Mouse (Mus musculus) CH12.LX (cell line): ENCODE measurements around the gene Cdc25a. TPM values are rescaled to one million over a fixed set of nuclear protein-coding genes. Genes with fewer than 3 reads are reported as not detected.

Source experiments
- DNase-seq: peaks from one replicate; pipeline ENCODE4 v3.0.0-alpha.2; 2013; ENCODE audit errors: extremely low read depth
- H3K27ac ChIP-seq: 2 replicates; pipeline ENCODE4 v1.5.1; 2012; ENCODE audit warnings: low read depth, mild to moderate bottlenecking, control low read depth, moderate library complexity; ENCODE audit not compliant: insufficient read depth
- H3K27me3 ChIP-seq: replicated peaks from 2 replicates; pipeline ENCODE3; 2012; ENCODE audit warnings: inconsistent platforms
- H3K36me3 ChIP-seq, 2 experiments: replicated peaks in 1 of 2; 2 replicates each; pipeline versions ENCODE3 to v1.6.1; 2012; ENCODE audit warnings: inconsistent platforms in 1 of 2, low read length in 1 of 2, mild to moderate bottlenecking in 1 of 2, mixed read lengths in 1 of 2, moderate library complexity in 1 of 2; ENCODE audit not compliant: control insufficient read depth in 1 of 2, insufficient read depth in 1 of 2
- H3K4me1 ChIP-seq, 2 experiments: 2 replicates each; pipeline ENCODE4 v1.6.1; 2012; ENCODE audit warnings: inconsistent platforms in 1 of 2, moderate library complexity in 1 of 2; ENCODE audit not compliant: insufficient read depth in 2 of 2, control insufficient read depth in 1 of 2
- H3K4me2 ChIP-seq: 2 replicates; pipeline ENCODE4 v1.6.1; 2012; ENCODE audit warnings: low read depth, mild to moderate bottlenecking, control low read depth; ENCODE audit not compliant: poor library complexity, insufficient read depth, severe bottlenecking
- H3K4me3 ChIP-seq, 3 experiments: fragments of 150-350 bp in 1 of 3; sonication (generic) in 1 of 3; replicated peaks in 1 of 3; 2 replicates each; pipeline versions ENCODE3 to v1.5.1; 2011 to 2012; ENCODE audit warnings: low read depth in 2 of 3, low read length in 2 of 3, mild to moderate bottlenecking in 2 of 3, moderate library complexity in 2 of 3, control low read depth in 1 of 3, improper control_type of control experiment in 1 of 3, inconsistent platforms in 1 of 3, mixed read lengths in 1 of 3; ENCODE audit not compliant: poor library complexity in 1 of 3
- H3K79me2 ChIP-seq: replicated peaks from 2 replicates; pipeline ENCODE4 v1.6.1; 2012; ENCODE audit warnings: mild to moderate bottlenecking, moderate library complexity; ENCODE audit not compliant: control insufficient read depth, poor library complexity, insufficient read depth, severe bottlenecking; ENCODE audit errors: extremely low read depth
- H3K9ac ChIP-seq: 2 replicates; pipeline ENCODE4 v1.6.1; 2012; ENCODE audit warnings: low read depth, mild to moderate bottlenecking, control low read depth, moderate library complexity; ENCODE audit not compliant: insufficient read depth
- H3K9me3 ChIP-seq: replicated peaks from 2 replicates; pipeline ENCODE3; 2012; ENCODE audit warnings: low read length, inconsistent platforms, mixed read lengths
- BHLHE40 ChIP-seq: IDR thresholded peaks from 2 replicates; pipeline ENCODE4 v1.6.1; 2011; ENCODE audit warnings: mild to moderate bottlenecking, low read depth, low read length, improper control_type of control experiment
- CHD1 ChIP-seq: IDR thresholded peaks from 2 replicates; pipeline ENCODE4 v1.6.1; 2012; ENCODE audit warnings: low read depth, low read length, improper control_type of control experiment, inconsistent platforms
- CHD2 ChIP-seq: IDR thresholded peaks from 2 replicates; pipeline ENCODE4 v1.6.1; 2011; ENCODE audit warnings: low read length, improper control_type of control experiment
- CTCF ChIP-seq, 2 experiments: IDR thresholded peaks in 1 of 2; conservative IDR thresholded peaks in 1 of 2; 2 replicates each; pipeline ENCODE4 v1.5.1; 2011 to 2012; ENCODE audit warnings: low read depth in 2 of 2, low read length in 2 of 2, improper control_type of control experiment in 1 of 2, inconsistent platforms in 1 of 2, mild to moderate bottlenecking in 1 of 2, moderate library complexity in 1 of 2
- E2F4 ChIP-seq: IDR thresholded peaks from 2 replicates; pipeline ENCODE4 v1.6.1; 2011; ENCODE audit warnings: low read depth, low read length, improper control_type of control experiment; ENCODE audit not compliant: insufficient replicate concordance
- ELF1 ChIP-seq: IDR thresholded peaks from 2 replicates; pipeline ENCODE4 v1.6.1; 2014; ENCODE audit warnings: low read depth, mild to moderate bottlenecking, inconsistent platforms, low read length, improper control_type of control experiment
- EP300 ChIP-seq: IDR thresholded peaks from 2 replicates; pipeline ENCODE4 v1.6.1; 2011; ENCODE audit warnings: low read length, improper control_type of control experiment
- ETS1 ChIP-seq: conservative IDR thresholded peaks from 2 replicates; pipeline ENCODE4 v1.6.1; 2012; ENCODE audit warnings: low read depth, mild to moderate bottlenecking, inconsistent platforms, low read length, improper control_type of control experiment, moderate library complexity
- GABPA ChIP-seq: IDR thresholded peaks from 2 replicates; pipeline ENCODE4 v1.6.1; 2012; ENCODE audit warnings: low read depth, low read length, improper control_type of control experiment, inconsistent platforms; ENCODE audit not compliant: insufficient replicate concordance
- HCFC1 ChIP-seq: IDR thresholded peaks from 2 replicates; pipeline ENCODE4 v1.6.1; 2012; ENCODE audit warnings: low read depth, mild to moderate bottlenecking, inconsistent platforms, low read length, improper control_type of control experiment
- IRF4 ChIP-seq: IDR thresholded peaks from 2 replicates; pipeline ENCODE4 v1.6.1; 2014; ENCODE audit warnings: low read depth, mild to moderate bottlenecking, inconsistent platforms, low read length, improper control_type of control experiment
- JUN ChIP-seq: IDR thresholded peaks from 2 replicates; pipeline ENCODE4 v1.6.1; 2011; ENCODE audit warnings: low read depth, mild to moderate bottlenecking, low read length, improper control_type of control experiment, moderate library complexity; ENCODE audit not compliant: insufficient read depth
- JUND ChIP-seq: conservative IDR thresholded peaks from 2 replicates; pipeline ENCODE4 v1.6.1; 2011; ENCODE audit warnings: low read depth, low read length, improper control_type of control experiment
- KAT2A ChIP-seq: IDR thresholded peaks from 2 replicates; pipeline ENCODE4 v1.6.1; 2012; ENCODE audit warnings: low read length, improper control_type of control experiment, inconsistent platforms; ENCODE audit not compliant: insufficient replicate concordance
- MAFK ChIP-seq: IDR thresholded peaks from 2 replicates; pipeline ENCODE4 v1.6.1; 2011; ENCODE audit warnings: low read length, improper control_type of control experiment; ENCODE audit not compliant: insufficient replicate concordance
- MAX ChIP-seq: IDR thresholded peaks from 2 replicates; pipeline ENCODE4 v1.6.1; 2011; ENCODE audit warnings: low read length, improper control_type of control experiment
- MAZ ChIP-seq: IDR thresholded peaks from 2 replicates; pipeline ENCODE4 v1.6.1; 2012; ENCODE audit warnings: low read depth, mild to moderate bottlenecking, inconsistent platforms, low read length, improper control_type of control experiment, moderate library complexity
- MEF2A ChIP-seq: IDR thresholded peaks from 2 replicates; pipeline ENCODE4 v1.6.1; 2014; ENCODE audit warnings: low read depth, mild to moderate bottlenecking, inconsistent platforms, low read length, improper control_type of control experiment, borderline replicate concordance
- MXI1 ChIP-seq: IDR thresholded peaks from 2 replicates; pipeline ENCODE4 v1.6.1; 2011; ENCODE audit warnings: mild to moderate bottlenecking, low read depth, low read length, improper control_type of control experiment
- MYC ChIP-seq: IDR thresholded peaks from 2 replicates; pipeline ENCODE4 v1.6.1; 2011; ENCODE audit warnings: low read depth, mild to moderate bottlenecking, improper control_type of control experiment, low read length
- NELFE ChIP-seq: IDR thresholded peaks from 2 replicates; pipeline ENCODE4 v1.6.1; 2011; ENCODE audit warnings: low read depth, low read length, improper control_type of control experiment
- NRF1 ChIP-seq: IDR thresholded peaks from 2 replicates; pipeline ENCODE4 v1.6.1; 2014; ENCODE audit warnings: low read depth, mild to moderate bottlenecking, inconsistent platforms, low read length, improper control_type of control experiment, moderate library complexity
- PAX5 ChIP-seq: IDR thresholded peaks from 2 replicates; pipeline ENCODE4 v1.6.1; 2012; ENCODE audit warnings: low read length, inconsistent platforms, mixed read lengths
- POLR2A ChIP-seq: IDR thresholded peaks from 2 replicates; pipeline ENCODE4 v1.6.1; 2011; ENCODE audit warnings: low read depth, mild to moderate bottlenecking, improper control_type of control experiment, low read length
- POLR2AphosphoS2 ChIP-seq: IDR thresholded peaks from 2 replicates; pipeline ENCODE4 v1.6.1; 2011; ENCODE audit warnings: low read depth, low read length, improper control_type of control experiment
- RAD21 ChIP-seq: IDR thresholded peaks from 2 replicates; pipeline ENCODE4 v1.6.1; 2011; ENCODE audit warnings: low read depth, mild to moderate bottlenecking, low read length, improper control_type of control experiment, moderate library complexity
- RCOR1 ChIP-seq: conservative IDR thresholded peaks from 2 replicates; pipeline ENCODE4 v1.6.1; 2012; ENCODE audit warnings: low read depth, mild to moderate bottlenecking, inconsistent platforms, low read length, improper control_type of control experiment
- SIN3A ChIP-seq: IDR thresholded peaks from 2 replicates; pipeline ENCODE4 v1.6.1; 2012; ENCODE audit warnings: low read length, improper control_type of control experiment, inconsistent platforms
- SMC3 ChIP-seq: IDR thresholded peaks from 2 replicates; pipeline ENCODE4 v1.6.1; 2011; ENCODE audit warnings: low read depth, low read length, improper control_type of control experiment
- TBP ChIP-seq: conservative IDR thresholded peaks from 2 replicates; pipeline ENCODE4 v1.6.1; 2011; ENCODE audit warnings: low read depth, low read length, improper control_type of control experiment
- TCF12 ChIP-seq: IDR thresholded peaks from 2 replicates; pipeline ENCODE4 v1.6.1; 2014; ENCODE audit warnings: low read depth, mild to moderate bottlenecking, inconsistent platforms, low read length, improper control_type of control experiment
- UBTF ChIP-seq: IDR thresholded peaks from 2 replicates; pipeline ENCODE4 v1.6.1; 2012; ENCODE audit warnings: low read depth, mild to moderate bottlenecking, inconsistent platforms, low read length, improper control_type of control experiment, moderate library complexity
- USF1 ChIP-seq: IDR thresholded peaks from 2 replicates; pipeline ENCODE4 v1.6.1; 2014; ENCODE audit warnings: low read depth, mild to moderate bottlenecking, inconsistent platforms, low read length, improper control_type of control experiment
- USF2 ChIP-seq: conservative IDR thresholded peaks from 2 replicates; pipeline ENCODE4 v1.6.1; 2011; ENCODE audit warnings: low read depth, low read length, improper control_type of control experiment
- ZC3H11A ChIP-seq: IDR thresholded peaks from 2 replicates; pipeline ENCODE4 v1.6.1; 2012; ENCODE audit warnings: low read depth, mild to moderate bottlenecking, inconsistent platforms, low read length, improper control_type of control experiment
- ZKSCAN1 ChIP-seq: IDR thresholded peaks from 2 replicates; pipeline ENCODE4 v1.6.1; 2012; ENCODE audit warnings: low read depth, inconsistent platforms, low read length, improper control_type of control experiment, borderline replicate concordance
- ZMIZ1 ChIP-seq: IDR thresholded peaks from 2 replicates; pipeline ENCODE4 v1.6.1; 2012; ENCODE audit warnings: low read depth, mild to moderate bottlenecking, inconsistent platforms, low read length, improper control_type of control experiment
- ZNF384 ChIP-seq: IDR thresholded peaks from 2 replicates; pipeline ENCODE4 v1.6.1; 2012; ENCODE audit warnings: low read depth, low read length, improper control_type of control experiment, inconsistent platforms
- dilution Hi-C: fragments of 300-500 bp; cut with MboI; formaldehyde crosslinking; loops from 2 replicates; pipeline ENCODE4 v1.14.3; 2020; ENCODE audit warnings: low sequenced_read_pairs; ENCODE audit not compliant: extremely low pct_unique_long_range_greater_than_20kb, extremely low pct_ligation_motif_present
- in situ Hi-C: fragments of 300-500 bp; cut with MboI; formaldehyde crosslinking; loops from 3 replicates; pipeline ENCODE4 v1.14.3; 2019; ENCODE audit warnings: low sequenced_read_pairs, low pct_ligation_motif_present, low pct_unique_long_range_greater_than_20kb, mixed read lengths
- polyA plus RNA-seq: library from polyadenylated mRNA; unstranded; fragments of >175 nt; gene quantifications from 2 replicates; pipeline ENCODE4 v1.2.1, GENCODE M21; 2012; ENCODE audit warnings: low read depth; ENCODE audit not compliant: insufficient read length
- total RNA-seq, 2 experiments: library from RNA; depleted of rRNA; stranded (reverse); fragments of 300-350 nt in 1 of 2; fragments of >200 nt in 1 of 2; gene quantifications; 2 replicates each; pipeline ENCODE4 v1.2.3; 2012 to 2014

Gene Cdc25a
- total and polyA plus RNA-seq, 3 experiments, result 32.4 to 74.9 (median 32.6) TPM

DNA sequence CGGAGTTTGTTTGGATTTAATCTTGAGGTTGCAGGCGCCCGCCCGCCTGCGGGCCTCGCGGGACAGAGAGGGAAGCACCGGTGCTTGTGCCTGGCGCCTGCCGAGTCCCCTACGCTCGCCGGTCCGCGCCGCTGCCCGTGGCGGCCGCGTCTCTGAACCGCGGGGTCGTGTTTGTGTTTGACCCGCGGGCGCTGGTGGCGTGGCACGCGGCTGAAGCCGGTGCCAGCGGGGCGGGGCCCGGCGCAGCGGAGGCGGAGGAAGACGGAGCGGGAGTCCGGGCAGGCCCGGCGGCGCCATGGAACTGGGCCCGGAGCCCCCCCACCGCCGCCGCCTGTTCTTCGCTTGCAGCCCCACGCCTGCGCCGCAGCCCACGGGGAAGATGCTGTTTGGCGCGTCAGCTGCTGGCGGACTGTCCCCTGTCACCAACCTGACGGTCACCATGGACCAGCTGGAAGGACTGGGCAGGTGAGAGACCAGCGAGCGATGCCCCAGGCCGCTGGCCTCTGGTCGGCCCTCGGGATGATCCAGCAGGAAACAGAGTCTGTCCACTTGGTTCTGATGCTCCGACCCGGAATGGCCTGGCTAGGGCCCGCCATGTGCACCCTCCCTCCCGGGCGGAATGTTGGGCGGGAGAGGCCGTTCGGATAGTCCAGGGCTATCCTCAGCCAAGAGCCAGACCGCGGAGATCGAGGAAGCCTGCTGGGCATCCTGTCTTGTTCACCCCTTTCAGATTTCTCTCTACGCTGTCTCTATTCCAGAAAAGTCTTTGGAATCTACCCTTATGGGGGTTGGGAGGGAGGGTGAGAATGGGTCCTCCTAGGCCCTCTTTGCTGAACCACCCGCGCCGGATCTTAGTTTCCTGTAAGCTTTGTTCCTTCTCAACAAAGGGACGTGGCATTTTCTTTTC is 569 bp downstream of the Cdc25a start:
- Histone ChIP-seq H3K4me2 (peak overlapping the region; percentile 95; the same call in 1 of the 2 replicates), H3K9ac (peak overlapping the region; percentile 90), H3K4me1 (peaks cover 2 to 38% of the 10 kb centered on the region in 2 experiments; a peak in 3 of 4 replicates), H3K79me2 (peaks cover 44% of the 10 kb centered on the region), H3K9me3 (no peaks in the 10 kb centered on the region), H3K36me3 (peaks cover 25 to 35% of the 10 kb centered on the region in 2 experiments), H3K4me3 (peak overlapping the region; percentile 87 to 97 (median 92)), H3K27me3 (no peaks in the 10 kb centered on the region), H3K27ac (peak overlapping the region; percentile 17)
- dilution Hi-C loops (no loop called here), in situ Hi-C loops (no loop called here)
- DNase-seq, result no peak
- TF ChIP-seq UBTF (peak; percentile 91; the same call in 1 of the 2 replicates), ETS1 (no peak), BHLHE40 (no peak), JUND (no peak), SMC3 (no peak), RAD21 (no peak), MAFK (no peak), ZKSCAN1 (no peak), NRF1 (no peak; the same call in 1 of the 2 replicates), IRF4 (no peak), CTCF (conservative IDR thresholded peaks at IDR 0.05 in 1 of 2, IDR thresholded peaks at IDR 0.05 in 1 of 2; ENCODE audit: low read depth in 2 of 2, low read length in 2 of 2) (no peak), PAX5 (no peak), SIN3A (0 out of 2 replicates have a peak, but pooled peaks have one; percentile 18), POLR2A (0 out of 2 replicates have a peak, but pooled peaks have one; percentile 8), EP300 (no peak), USF1 (no peak), MAZ (no peak), E2F4 (0 out of 2 replicates have a peak, but pooled peaks have one; percentile 34), CHD2 (no peak), GABPA (no peak), CHD1 (no peak), RCOR1 (no peak), MAX (no peak), TCF12 (no peak), HCFC1 (no peak), POLR2AphosphoS2 (no peak), JUN (no peak), MYC (no peak), ZC3H11A (no peak), TBP (no peak), ZNF384 (no peak), NELFE (no peak), ZMIZ1 (no peak), ELF1 (no peak), MEF2A (no peak), KAT2A (no peak), USF2 (no peak), MXI1 (peak; percentile 17; the same call in 1 of the 2 replicates)
